Mouse (Mus musculus): ENCODE data around the gene Vmn2r5. TPM values are rescaled to one million over a fixed set of nuclear protein-coding genes. Genes with fewer than 3 reads are reported as not detected.

Vmn2r5 gene
- not detected for polyA plus RNA-seq (2012; fragmentation: generic; extraction: Trizol)

DNA sequence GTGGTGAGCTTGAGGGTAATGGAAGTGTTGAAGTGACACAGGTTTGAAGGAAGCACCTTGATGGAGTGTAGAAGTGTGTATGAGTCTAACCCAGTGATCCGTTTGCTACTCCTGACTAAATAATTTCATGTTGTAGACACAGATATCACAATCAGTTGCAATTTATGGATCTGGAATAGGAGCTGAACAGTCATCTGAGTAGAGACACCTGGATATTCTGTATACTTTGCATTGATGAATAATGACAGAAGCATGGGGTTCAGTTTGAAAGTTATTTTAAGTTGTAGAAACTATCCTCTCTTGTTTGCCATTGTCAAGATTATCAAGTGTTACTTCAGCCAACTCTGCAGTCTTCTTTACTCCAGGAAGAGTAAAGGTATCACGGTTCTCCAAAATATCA is at the start of gene Vmn2r5:
Gene Vmn2r5 (minus strand): TSS at position 101 of the 400 bp plus-strand sequence.

Other genes with a start within 250 kb of the Vmn2r5 start
- under 1 TPM in 1 of 2 experiments, not detected in 1; 0.05 TPM for gene Vmn2r3, start 220.1 kb downstream of the Vmn2r5 start, polyA plus RNA-seq (2012; fragmentation: generic; extraction: Trizol)
- not detected for gene Vmn2r4, start 94.5 kb downstream of the Vmn2r5 start, polyA plus RNA-seq (2012; fragmentation: generic; extraction: Trizol)
- not detected for gene Vmn2r6, start 56.0 kb upstream of the Vmn2r5 start, polyA plus RNA-seq (2012; fragmentation: generic; extraction: Trizol)

Data from C3H10T1/2 (cell line).